Mouse (Mus musculus) natural killer cell, adult 2 months (primary cell): ENCODE measurements at regions not wholly inside any gene's neighbourhood (a gene's known extent, or its start where the extent isn't known, plus 50 kb on each side); places are given as distances from the start of the nearest gene placed in this dataset.
"Not testable (repeated sequence)": the region's sequence is repeated elsewhere in the genome, so short reads cannot be mapped to it uniquely, and the experiment has no call there.

Experiments used
- DNase-seq, 2 experiments: peaks; one replicate each; pipeline ENCODE4 v3.0.0; 2022; ENCODE audit warnings: low spot score in 2 of 2

- no peak for DNase-seq
Observed at GRCm38 (mm10) chr13:97486490-97486889, 245.6 kb downstream of the Enc1 start.

- no peak for DNase-seq
Observed at GRCm38 (mm10) chr13:97485886-97486285, 245.0 kb downstream of the Enc1 start.

- no peak for DNase-seq
Observed at GRCm38 (mm10) chr13:97484808-97485545, 244.1 kb downstream of the Enc1 start.

GRCm38 (mm10) chr13:97483681-97484080 is 242.8 kb downstream of the Enc1 start:
- no peak for DNase-seq

- no peak for DNase-seq
Observed at GRCm38 (mm10) chr13:97482439-97482946, 241.6 kb downstream of the Enc1 start.

GRCm38 (mm10) chr13:97481259-97481658 is 240.4 kb downstream of the Enc1 start:
- no peak for DNase-seq

- DNase-seq, result no peak
Observed at GRCm38 (mm10) chr13:97479066-97479586, 238.2 kb downstream of the Enc1 start.

GRCm38 (mm10) chr13:97473971-97474365 is 233.1 kb downstream of the Enc1 start:
- no peak for DNase-seq

GRCm38 (mm10) chr13:97473256-97473970 is 232.5 kb downstream of the Enc1 start:
- no peak for DNase-seq

- peak; percentile 1 to 11 for DNase-seq
Observed at GRCm38 (mm10) chr13:97469999-97470398, 229.1 kb downstream of the Enc1 start.

GRCm38 (mm10) chr13:97468874-97469593 is 228.1 kb downstream of the Enc1 start:
- DNase-seq, result no peak

GRCm38 (mm10) chr13:97466585-97466984 is 225.7 kb downstream of the Enc1 start:
- not testable (repeated sequence) for DNase-seq

GRCm38 (mm10) chr13:97463798-97464197 is 222.9 kb downstream of the Enc1 start:
- DNase-seq, result no peak

GRCm38 (mm10) chr13:97462884-97463235 is 222.0 kb downstream of the Enc1 start:
- DNase-seq, result no peak

- no peak for DNase-seq
Observed at GRCm38 (mm10) chr13:97462110-97462883, 221.4 kb downstream of the Enc1 start.

- no peak for DNase-seq
Observed at GRCm38 (mm10) chr13:97461207-97461606, 220.3 kb downstream of the Enc1 start.

GRCm38 (mm10) chr13:97459106-97459505 is 218.2 kb downstream of the Enc1 start:
- DNase-seq, result no peak

- no peak for DNase-seq
Observed at GRCm38 (mm10) chr13:97455961-97456360, 215.1 kb downstream of the Enc1 start.

- DNase-seq, result no peak
Observed at GRCm38 (mm10) chr13:97454715-97455114, 213.8 kb downstream of the Enc1 start.

- no peak for DNase-seq
Observed at GRCm38 (mm10) chr13:97453469-97453868, 212.6 kb downstream of the Enc1 start.

- no peak for DNase-seq
Observed at GRCm38 (mm10) chr13:97453090-97453430, 212.2 kb downstream of the Enc1 start.
